Mouse (Mus musculus) embryonic facial prominence, embryonic 13.5 days (tissue): Measurements from ENCODE around the gene Eif1ad. TPM values are rescaled to one million over a fixed set of nuclear protein-coding genes. Genes with fewer than 3 reads are reported as not detected.
"Not testable (repeated sequence)": the region's sequence is repeated elsewhere in the genome, so short reads cannot be mapped to it uniquely, and the experiment has no call there.

Experiments used
- ATAC-seq: fragments of 200-750 bp; cut with Nextera tagmentation; 2 replicates; pipeline ENCODE4 v1.8.0; 2017; ENCODE audit warnings: low read depth; ENCODE audit not compliant: insufficient number of reproducible peaks, insufficient read depth, low FRiP score, low TSS enrichment
- H3K27ac ChIP-seq: fragments of 300-500 bp; sonication (generic); 2 replicates; pipeline ENCODE4 v1.5.1; 2015; ENCODE audit warnings: moderate library complexity, mild to moderate bottlenecking, inconsistent platforms
- H3K27me3 ChIP-seq: fragments of 300-500 bp; sonication (generic); 2 replicates; pipeline ENCODE4 v1.6.1; 2015; ENCODE audit warnings: mild to moderate bottlenecking, inconsistent platforms
- H3K36me3 ChIP-seq: fragments of 300-500 bp; sonication (generic); 2 replicates; pipeline ENCODE4 v1.6.1; 2015; ENCODE audit warnings: mild to moderate bottlenecking, inconsistent platforms
- H3K4me1 ChIP-seq: fragments of 300-500 bp; sonication (generic); 2 replicates; pipeline ENCODE4 v1.6.1; 2015; ENCODE audit warnings: inconsistent platforms
- H3K4me2 ChIP-seq: fragments of 300-500 bp; sonication (generic); 2 replicates; pipeline ENCODE4 v1.6.1; 2015; ENCODE audit warnings: moderate library complexity, mild to moderate bottlenecking, inconsistent platforms
- H3K4me3 ChIP-seq: fragments of 300-500 bp; sonication (generic); 2 replicates; pipeline ENCODE4 v1.5.1; 2015; ENCODE audit warnings: mild to moderate bottlenecking, inconsistent platforms
- H3K9ac ChIP-seq: fragments of 300-500 bp; sonication (generic); 2 replicates; pipeline ENCODE4 v1.6.1; 2015; ENCODE audit warnings: mild to moderate bottlenecking, inconsistent platforms
- H3K9me3 ChIP-seq: fragments of 300-500 bp; sonication (generic); 2 replicates; pipeline ENCODE4 v1.6.1; 2016; ENCODE audit warnings: inconsistent platforms
- WGBS: fragments of 180-500 bp; shearing (Covaris S2); methylation state at CpG from one replicate; pipeline ENCODE4 v1.1.7; 2015; ENCODE audit warnings: mixed read lengths; 5-methylcytosine and 5-hydroxymethylcytosine counted together
- polyA plus RNA-seq: library from polyadenylated mRNA; unstranded; fragments of >200 nt; fragmentation: Nextera tagmentation; extraction: Ambion mirVana; gene quantifications from 2 replicates; pipeline ENCODE4 v1.2.1, GENCODE M21; 2015

The Eif1ad gene
- polyA plus RNA-seq, 1 experiment from 2014 or later, result 61.8 TPM

DNA sequence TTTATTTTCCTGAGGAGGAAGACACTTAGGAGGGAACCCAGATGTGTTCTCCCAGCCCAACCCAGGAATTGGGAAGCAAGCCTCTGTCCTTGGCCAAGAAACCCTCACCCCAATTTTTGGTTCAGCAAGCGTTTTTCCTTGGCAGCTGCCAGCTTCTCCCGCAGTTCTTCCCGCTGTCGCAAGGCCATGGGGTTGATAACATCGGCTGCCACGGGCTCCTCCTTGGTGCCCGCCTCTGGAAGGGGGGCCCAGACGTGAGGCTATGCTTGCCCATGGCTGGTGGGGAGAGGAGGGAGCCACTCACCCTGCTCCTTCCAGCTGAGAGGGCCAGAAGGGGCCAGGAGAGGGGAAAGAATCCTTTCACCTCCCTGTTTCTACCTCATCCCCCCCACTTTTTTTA is 18.2 kb downstream of the Eif1ad start:
- Histone ChIP-seq H3K4me2 (no peak overlapping the region), H3K4me1 (peaks cover 23% of the 10 kb centered on the region), H3K9ac (no peak overlapping the region), H3K27me3 (no peaks in the 10 kb centered on the region), H3K36me3 (peaks cover 69% of the 10 kb centered on the region), H3K27ac (no peak overlapping the region), H3K4me3 (no peak overlapping the region), H3K9me3 (no peaks in the 10 kb centered on the region)
- WGBS, result 88% methylated on average over 8 of the region's 8 CpGs
- ATAC-seq, result no peak

DNA sequence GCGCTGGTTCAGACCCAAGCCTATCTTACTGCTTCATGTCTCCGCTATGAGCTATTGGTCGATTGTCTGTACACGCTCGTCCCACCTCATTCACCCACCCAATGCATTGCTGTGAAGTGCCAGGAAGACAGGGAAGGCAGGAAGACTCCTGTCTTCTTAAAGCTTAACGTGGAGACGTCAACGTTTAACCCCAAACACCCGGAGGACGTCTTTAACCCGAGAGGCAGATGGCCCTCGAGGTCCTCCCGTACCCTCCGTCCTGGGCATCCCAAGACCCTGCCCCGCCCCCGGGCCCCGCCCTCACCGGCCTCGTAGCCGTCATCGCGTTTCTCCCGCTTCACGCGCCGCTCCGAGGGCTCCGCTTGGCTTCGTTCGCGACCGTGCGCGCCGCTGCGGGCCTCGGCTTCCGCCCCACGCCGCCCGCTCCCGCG is 21.5 kb downstream of the Eif1ad start:
- Histone ChIP-seq H3K27ac (peak overlapping the region; percentile 82), H3K9me3 (no peaks in the 10 kb centered on the region), H3K4me3 (peak overlapping the region; percentile 99), H3K4me1 (peaks cover 34% of the 10 kb centered on the region), H3K27me3 (no peaks in the 10 kb centered on the region), H3K4me2 (peak overlapping the region; percentile 92), H3K36me3 (peaks cover 36% of the 10 kb centered on the region), H3K9ac (peak overlapping the region; percentile 96)
- under 1% methylated on average over 43 of the region's 43 CpGs for WGBS
- no peak for ATAC-seq

DNA sequence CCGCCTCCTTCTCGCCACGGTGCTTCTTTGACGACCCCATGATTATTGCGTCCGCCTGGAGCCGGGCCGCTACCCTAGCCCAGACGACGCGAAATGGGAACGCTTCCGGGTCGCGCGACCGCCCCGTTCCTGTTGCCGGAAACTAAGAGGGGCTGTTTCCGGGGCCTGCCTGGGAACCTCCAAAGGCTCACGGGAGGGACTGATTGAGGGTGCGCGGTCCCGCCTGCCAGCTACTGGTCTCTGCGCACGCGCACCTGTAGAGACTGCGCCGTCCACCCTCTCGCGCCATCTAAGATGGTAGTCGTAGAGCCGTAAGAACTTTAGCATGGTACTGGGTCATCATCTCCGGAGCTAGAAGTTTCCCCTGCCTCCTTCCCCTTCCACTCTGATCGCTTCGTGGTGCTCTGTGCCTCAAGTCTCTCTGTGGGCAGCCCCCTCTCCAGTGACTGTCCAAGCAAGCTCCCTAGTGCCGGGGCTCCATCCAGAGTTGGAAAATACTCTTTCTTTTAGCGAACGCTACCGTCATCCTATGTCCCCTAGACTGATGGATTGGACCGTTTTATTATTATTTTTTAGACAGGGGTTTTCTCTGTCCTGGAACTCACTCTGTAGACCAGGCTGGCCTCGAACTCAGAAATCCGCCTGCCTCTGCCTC is 22.2 kb downstream of the Eif1ad start, which contains the start of gene Sart1:
Sart1 (minus strand) TSS at position 116 of the 655 bp plus-strand sequence.
- peaks cover 34% of the 10 kb centered on the region for H3K4me1 ChIP-seq
- H3K9ac ChIP-seq, result peak within 1 kb of the TSS; percentile 96
- no peaks in the 10 kb centered on the region for H3K27me3 ChIP-seq
- H3K4me3 ChIP-seq, result peak within 1 kb of the TSS; percentile 99
- 2% methylated on average over 43 of the region's 43 CpGs for WGBS
- H3K27ac ChIP-seq, result peak within 1 kb of the TSS; percentile 82
- H3K9me3 ChIP-seq, result no peaks in the 10 kb centered on the region
- ATAC-seq, result peak; percentile 92
- peak within 1 kb of the TSS; percentile 92 for H3K4me2 ChIP-seq
- peaks cover 29% of the 10 kb centered on the region for H3K36me3 ChIP-seq

GRCm38 (mm10) chr19:5389647-5390046 is 23.1 kb downstream of the Eif1ad start:
- Histone ChIP-seq H3K4me3 (peak overlapping the region; percentile 99), H3K27me3 (no peaks in the 10 kb centered on the region), H3K9me3 (no peaks in the 10 kb centered on the region), H3K9ac (peak overlapping the region; percentile 96), H3K4me2 (peak overlapping the region; percentile 92), H3K4me1 (peaks cover 34% of the 10 kb centered on the region), H3K27ac (peak overlapping the region; percentile 33; the same call in 1 of the 2 replicates), H3K36me3 (peaks cover 20% of the 10 kb centered on the region)
- ATAC-seq, result no peak
- WGBS, result 45% methylated on average over 12 of the region's 12 CpGs

DNA sequence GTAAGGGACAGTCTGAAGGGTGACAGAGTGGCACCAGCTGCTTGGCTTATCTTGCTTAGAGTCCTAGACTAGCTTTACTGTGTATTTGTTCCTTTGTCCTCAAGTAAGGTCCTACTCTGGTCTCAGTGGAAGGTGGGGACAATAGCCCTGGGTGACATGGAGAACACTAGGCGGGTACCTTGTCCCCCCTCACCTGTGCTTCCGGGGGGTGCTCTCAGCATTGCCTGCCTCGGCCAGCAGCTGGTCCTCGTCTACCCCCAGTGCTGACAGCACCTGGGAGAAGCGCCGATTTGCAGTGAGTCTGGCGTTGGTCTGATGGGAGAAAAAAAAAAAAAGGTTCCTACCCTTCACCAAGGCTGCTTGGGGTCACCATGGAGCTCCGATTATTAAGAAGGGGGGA is 23.9 kb downstream of the Eif1ad start:
- no peaks in the 10 kb centered on the region for H3K27me3 ChIP-seq
- peak overlapping the region; percentile 96 for H3K9ac ChIP-seq
- 77% methylated on average over 8 of the region's 8 CpGs for WGBS
- peak overlapping the region; percentile 92 for H3K4me2 ChIP-seq
- H3K9me3 ChIP-seq, result no peaks in the 10 kb centered on the region
- peaks cover 12% of the 10 kb centered on the region for H3K36me3 ChIP-seq
- peaks cover 34% of the 10 kb centered on the region for H3K4me1 ChIP-seq
- ATAC-seq, result no peak
- peak overlapping the region; percentile 99 for H3K4me3 ChIP-seq
- 0 out of 2 replicates have a peak overlapping the region, but pooled peaks have one; percentile 33 for H3K27ac ChIP-seq

DNA sequence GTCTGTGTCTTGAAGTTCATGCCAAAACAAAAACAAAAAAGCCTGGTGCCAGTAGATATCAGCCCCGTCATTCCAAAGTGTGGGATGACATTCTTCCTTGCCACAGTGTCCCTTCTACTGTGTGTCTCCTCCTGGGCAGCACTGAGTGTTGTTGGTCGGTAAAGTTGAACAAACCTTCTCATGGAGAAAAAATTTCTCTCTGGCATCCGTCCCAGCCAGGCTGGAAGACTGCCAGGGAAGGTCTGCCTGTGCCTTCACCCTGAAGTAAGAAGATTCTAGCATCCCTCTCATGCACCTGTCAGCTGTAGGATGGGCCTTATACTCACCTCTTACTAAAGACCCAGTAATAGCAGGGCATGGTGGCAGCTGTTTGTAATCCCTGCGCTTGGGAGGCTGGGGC is 26.4 kb downstream of the Eif1ad start:
- Histone ChIP-seq H3K36me3 (no peaks in the 10 kb centered on the region), H3K4me2 (no peak overlapping the region), H3K27ac (no peak overlapping the region), H3K27me3 (no peaks in the 10 kb centered on the region), H3K9me3 (no peaks in the 10 kb centered on the region), H3K4me1 (peaks cover 17% of the 10 kb centered on the region), H3K9ac (no peak overlapping the region), H3K4me3 (no peak overlapping the region)
- ATAC-seq, result no peak
- 55% methylated on average over 4 of the region's 4 CpGs for WGBS

DNA sequence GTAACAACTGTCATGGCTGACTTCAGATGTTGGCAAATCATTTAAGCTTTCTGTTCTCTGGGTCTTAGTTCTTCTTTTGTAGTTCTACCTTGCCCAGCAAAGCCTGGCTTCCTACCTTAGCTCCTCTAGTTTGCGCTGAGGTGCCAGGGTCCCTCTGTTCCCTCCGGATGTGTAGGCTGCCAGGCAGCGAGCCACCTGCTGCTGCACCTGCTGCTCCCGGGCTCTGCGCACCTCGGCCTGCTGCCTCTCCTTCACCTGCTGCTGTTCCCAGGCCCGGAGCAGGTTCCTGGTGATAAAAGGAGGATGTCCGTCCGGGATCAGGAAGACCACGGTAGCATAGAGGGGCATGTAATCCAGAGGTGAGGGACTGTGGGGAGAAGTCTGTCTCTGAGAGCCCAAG is 27.6 kb downstream of the Eif1ad start:
- no peak overlapping the region for H3K4me2 ChIP-seq
- no peaks in the 10 kb centered on the region for H3K27me3 ChIP-seq
- WGBS, result 48% methylated on average over 10 of the region's 10 CpGs
- H3K9ac ChIP-seq, result no peak overlapping the region
- no peak for ATAC-seq
- H3K36me3 ChIP-seq, result no peaks in the 10 kb centered on the region
- no peak overlapping the region for H3K4me3 ChIP-seq
- peaks cover 16% of the 10 kb centered on the region for H3K4me1 ChIP-seq
- H3K9me3 ChIP-seq, result no peaks in the 10 kb centered on the region
- H3K27ac ChIP-seq, result no peak overlapping the region

DNA sequence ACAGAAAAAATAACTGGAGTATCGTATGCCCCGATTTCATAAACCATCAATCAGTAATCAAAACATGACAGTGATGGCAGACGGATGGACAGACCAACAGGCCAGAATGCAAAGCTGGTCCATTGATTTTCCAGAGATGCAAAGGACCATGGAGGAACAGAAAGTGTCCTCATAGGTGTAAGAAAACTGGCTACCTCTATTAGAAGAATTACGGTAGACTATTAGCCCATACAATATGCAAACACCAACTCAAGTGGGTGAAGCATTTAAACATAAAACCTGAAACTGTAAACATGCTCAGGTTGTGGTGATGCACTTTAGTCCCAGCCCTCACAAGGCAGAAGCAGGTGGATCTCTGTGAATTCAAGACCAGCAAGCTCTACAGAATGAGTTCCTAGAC is 28.8 kb downstream of the Eif1ad start:
- Histone ChIP-seq H3K36me3 (no peaks in the 10 kb centered on the region), H3K4me3 (no peak overlapping the region), H3K27me3 (no peaks in the 10 kb centered on the region), H3K4me2 (no peak overlapping the region), H3K9me3 (no peaks in the 10 kb centered on the region), H3K4me1 (peaks cover 4% of the 10 kb centered on the region), H3K27ac (no peak overlapping the region), H3K9ac (no peak overlapping the region)
- WGBS, result 67% methylated on average over 4 of the region's 4 CpGs
- no peak for ATAC-seq

DNA sequence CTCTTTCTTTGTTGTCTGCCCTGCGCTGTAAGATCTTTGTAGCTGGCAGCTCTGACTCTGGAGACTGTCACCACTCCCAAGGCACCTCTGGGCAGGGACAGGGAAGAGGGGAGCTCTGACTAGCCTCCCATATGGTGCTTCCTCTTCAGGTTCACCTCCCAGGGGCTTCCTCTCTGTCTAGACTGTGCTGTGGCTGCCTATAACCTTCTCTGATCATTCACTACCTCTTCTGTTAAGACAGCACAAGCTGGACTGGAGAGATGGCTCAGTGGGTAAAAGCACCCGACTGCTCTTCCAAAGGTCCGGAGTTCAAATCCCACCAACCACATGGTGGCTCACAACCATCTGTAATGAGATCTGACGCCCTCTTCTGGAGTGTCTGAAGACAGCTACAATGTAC is 34.5 kb downstream of the Eif1ad start:
- H3K9ac ChIP-seq, result peak overlapping the region; percentile 44; the same call in 1 of the 2 replicates
- not testable (repeated sequence) for H3K27ac ChIP-seq, H3K4me3 ChIP-seq, H3K36me3 ChIP-seq, H3K4me1 ChIP-seq, H3K4me2 ChIP-seq, ATAC-seq, H3K9me3 ChIP-seq, H3K27me3 ChIP-seq
- WGBS, result 66% methylated on average over 4 of the region's 4 CpGs

- Histone ChIP-seq H3K36me3 (no peaks in the 10 kb centered on the region), H3K27me3 (no peaks in the 10 kb centered on the region), H3K9ac (no peak within 1 kb of the TSS), H3K4me1 (peaks cover 4% of the 10 kb centered on the region), H3K4me2 (no peak within 1 kb of the TSS), H3K4me3 (no peak within 1 kb of the TSS), H3K27ac (no peak within 1 kb of the TSS), H3K9me3 (no peaks in the 10 kb centered on the region)
- 77% methylated on average over 8 of the region's 8 CpGs for WGBS
- no peak for ATAC-seq
These were observed 35.8 kb downstream of the Eif1ad start, which contains the start of gene Tsga10ip for GRCm38 (mm10) chr19:5402293-5402692. Tsga10ip (minus strand) TSS chr19:5402526.

- Histone ChIP-seq H3K4me1 (peaks cover 14% of the 10 kb centered on the region), H3K27me3 (no peaks in the 10 kb centered on the region), H3K4me3 (peak overlapping the region; percentile 43), H3K4me2 (peak overlapping the region; percentile 63), H3K9me3 (no peaks in the 10 kb centered on the region), H3K9ac (peak overlapping the region; percentile 69), H3K27ac (peak overlapping the region; percentile 68; the same call in 1 of the 2 replicates), H3K36me3 (no peaks in the 10 kb centered on the region)
- 21% methylated on average over 7 of the region's 7 CpGs for WGBS
- no peak for ATAC-seq
These were observed 39.4 kb downstream of the Eif1ad start for GRCm38 (mm10) chr19:5405924-5406323.

GRCm38 (mm10) chr19:5406531-5407126 is 40.1 kb downstream of the Eif1ad start:
- not testable (repeated sequence) for ATAC-seq, H3K9me3 ChIP-seq, H3K36me3 ChIP-seq, H3K27me3 ChIP-seq
- Histone ChIP-seq H3K4me1 (peaks cover 16% of the 10 kb centered on the region), H3K27ac (peak overlapping the region; percentile 94), H3K4me3 (peak overlapping the region; percentile 65), H3K9ac (peak overlapping the region; percentile 83), H3K4me2 (peak overlapping the region; percentile 72)
- 21% methylated on average over 25 of the region's 25 CpGs for WGBS
